ENCODE assay signal across 8 mouse cellular contexts in the genomic region with DNA sequence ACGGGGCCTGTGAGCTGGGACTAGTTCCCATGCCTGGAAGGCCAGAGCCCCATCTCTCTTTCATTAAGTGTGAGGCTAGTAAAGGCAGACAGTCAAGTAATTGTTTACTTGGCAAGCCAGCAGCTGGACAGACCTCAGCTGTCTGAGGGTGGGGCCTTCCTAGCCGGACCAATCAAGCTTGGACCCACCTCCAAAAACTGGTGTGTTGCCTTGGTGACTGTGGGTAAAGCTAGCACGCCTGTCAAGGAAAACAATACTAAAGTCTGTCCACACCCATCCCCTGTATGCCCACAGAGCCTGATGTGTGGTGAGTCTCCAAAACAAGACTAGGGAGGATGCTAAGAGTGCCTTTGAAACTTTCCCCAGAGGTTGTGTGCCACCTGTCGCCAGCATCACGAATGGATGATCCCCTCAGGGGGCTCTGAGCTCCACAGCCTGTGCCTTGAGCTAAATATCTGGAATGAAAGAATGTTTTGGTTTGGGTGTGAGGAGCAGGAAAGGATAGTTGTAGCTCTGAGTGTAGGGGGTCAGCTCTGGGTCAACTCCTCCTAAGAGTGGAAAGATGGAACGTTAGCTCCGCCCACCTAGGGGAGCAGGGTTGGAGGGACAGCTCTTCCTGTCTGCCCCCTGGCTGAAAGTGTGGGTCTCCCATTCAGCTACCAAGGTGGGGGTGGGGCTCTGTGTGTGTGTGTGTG. TPM values are rescaled to one million over a fixed set of nuclear protein-coding genes. Genes with fewer than 3 reads are reported as not detected.
DNase-seq lines count a peak whose midpoint lies in the region; ATAC-seq and TF ChIP-seq lines count a peak whose summit lies in the region.

No protein-coding gene starts in this region.

- no peaks in the 10 kb centered on the region for H3K36me3 ChIP-seq in embryonic facial prominence, embryonic 12.5 days
- H3K36me3 ChIP-seq in heart, postnatal 0 days (replicated peaks; ENCODE audit: control insufficient read depth, insufficient read depth, low read length), result no peaks in the 10 kb centered on the region

- no peak for TF ChIP-seq EP300 in heart, postnatal 0 days (IDR thresholded peaks at IDR 0.05; ENCODE audit: low read depth)

- ATAC-seq in embryonic facial prominence, embryonic 12.5 days (ENCODE audit: insufficient number of reproducible peaks, insufficient read depth, low FRiP score, low TSS enrichment), result peak; percentile 29; the same call in 1 of the 2 replicates
- ATAC-seq in heart, postnatal 0 days (ENCODE audit: insufficient read depth, low read depth), result peak; percentile 68
- peak; percentile 44 for ATAC-seq in megakaryocyte progenitor cell, adult 5-6 weeks (replicated peaks; ENCODE audit: poor library complexity)
- ATAC-seq in frontal cortex, adult (ENCODE audit: low TSS enrichment), result no peak

- peaks cover 61% of the 10 kb centered on the region for H3K4me1 ChIP-seq in embryonic facial prominence, embryonic 12.5 days
- 0 out of 2 replicates have a peak, but pooled peaks cover 19% of the 10 kb centered on the region for H3K4me1 ChIP-seq in heart, postnatal 0 days (ENCODE audit: control insufficient read depth, insufficient read depth)

- H3K27me3 ChIP-seq in embryonic facial prominence, embryonic 12.5 days, result 0 out of 2 replicates have a peak, but pooled peaks cover 3% of the 10 kb centered on the region
- H3K27me3 ChIP-seq in heart, postnatal 0 days (ENCODE audit: control insufficient read depth, insufficient read depth, low read length), result peaks cover 8% of the 10 kb centered on the region; the same call in 1 of the 2 replicates

- no peak overlapping the region for H3K4me2 ChIP-seq in embryonic facial prominence, embryonic 12.5 days (replicated peaks)
- peak overlapping the region; percentile 58 for H3K4me2 ChIP-seq in heart, postnatal 0 days (ENCODE audit: low read depth, low read length)

- no peaks in the 10 kb centered on the region for H3K9me3 ChIP-seq in embryonic facial prominence, embryonic 12.5 days
- H3K9me3 ChIP-seq in heart, postnatal 0 days (replicated peaks; ENCODE audit: control insufficient read depth, low read length), result no peaks in the 10 kb centered on the region

- H3K4me3 ChIP-seq in embryonic facial prominence, embryonic 12.5 days, result no peak overlapping the region
- H3K4me3 ChIP-seq in heart, postnatal 0 days (ENCODE audit: low read depth, low read length), result no peak overlapping the region

- no peak for TF ChIP-seq CTCF in heart, postnatal 0 days (IDR thresholded peaks at IDR 0.05; ENCODE audit: low read depth)

- H3K27ac ChIP-seq in embryonic facial prominence, embryonic 12.5 days, result peak overlapping the region; percentile 80
- H3K27ac ChIP-seq in heart, postnatal 0 days (ENCODE audit: low read depth), result peak overlapping the region; percentile 85

- peak; percentile 55 for DNase-seq in spleen, adult 12 weeks (ENCODE audit: low spot score)
- no peak for DNase-seq in spleen, postnatal 14 days (ENCODE audit: low spot score in 2 of 2)
- peak; percentile 57 for DNase-seq in heart, postnatal 0 days (ENCODE audit: low spot score)
- DNase-seq in kidney, postnatal 25 days, result peak; percentile 63 to 87
- peak; percentile 55 for DNase-seq in thymus, postnatal 4 days

- WGBS in embryonic facial prominence, embryonic 12.5 days, result 23% methylated on average over 7 of the region's 7 CpGs
- 33% methylated on average over 7 of the region's 7 CpGs for WGBS in heart, postnatal 0 days

- H3K9ac ChIP-seq in embryonic facial prominence, embryonic 12.5 days, result no peak overlapping the region
- no peak overlapping the region for H3K9ac ChIP-seq in heart, postnatal 0 days (replicated peaks; ENCODE audit: low read depth, low read length)

RNA-seq across cellular contexts. Expression of gene Vsir, which starts 5.3 kb away (rescaled TPM):
- polyA plus RNA-seq in embryonic facial prominence, embryonic 12.5 days (2016; fragmentation: Nextera tagmentation; extraction: Ambion mirVana), result 1.9 and 2.2 TPM in 2 replicates
- total RNA-seq in heart, postnatal 0 days (2014; rRNA removed; ENCODE audit: low replicate concordance), result 8.3 and 117 TPM in 2 replicates
- 4.6 and 4.7 TPM in 2 replicates for polyA plus RNA-seq in heart, postnatal 0 days (2015; fragmentation: Nextera tagmentation; extraction: Ambion mirVana)
- total RNA-seq in megakaryocyte progenitor cell, adult 5-6 weeks (2015), result 43.4 and 55.3 TPM in 2 replicates
- 119 and 123 TPM in 2 replicates for total RNA-seq in megakaryocyte progenitor cell, adult 5-6 weeks (2017)

RNA-seq across cellular contexts. Expression of gene Gm17455, which starts 47.6 kb away (rescaled TPM):
- polyA plus RNA-seq in embryonic facial prominence, embryonic 12.5 days (2016; fragmentation: Nextera tagmentation; extraction: Ambion mirVana), result 0.59 and 1.8 TPM in 2 replicates
- total RNA-seq in heart, postnatal 0 days (2014; rRNA removed; ENCODE audit: low replicate concordance), result not detected in 2 replicates
- 0.38 TPM in 2 replicates for polyA plus RNA-seq in heart, postnatal 0 days (2015; fragmentation: Nextera tagmentation; extraction: Ambion mirVana)
- 0.29 TPM in 1 of 2 replicates, not detected in the other for total RNA-seq in megakaryocyte progenitor cell, adult 5-6 weeks (2015)
- not detected in 2 replicates for total RNA-seq in megakaryocyte progenitor cell, adult 5-6 weeks (2017)

Comparison
In these comparisons a context has a peak if more than half of its experiments do, and no peak if none do; other contexts are left out.
1. DNase-seq: peak in spleen, adult 12 weeks (single experiment), heart, postnatal 0 days (single experiment), kidney, postnatal 25 days (2 of 2) and thymus, postnatal 4 days (single experiment); none in spleen, postnatal 14 days (0 of 2).